Mouse (Mus musculus) ES-E14 (cell line): ENCODE data around the gene Zc3h4.

Source experiments
- MAFK ChIP-seq: IDR thresholded peaks from 2 replicates; pipeline ENCODE4 v1.6.1; 2014; ENCODE audit warnings: mild to moderate bottlenecking, low read depth, low read length, inconsistent platforms; ENCODE audit not compliant: insufficient read depth
- ZNF384 ChIP-seq: IDR thresholded peaks from 2 replicates; pipeline ENCODE4 v1.6.1; 2012; ENCODE audit warnings: low read depth, low read length, inconsistent platforms

GRCm38 (mm10) chr7:16415426-16415825, 14.7 kb downstream of the Zc3h4 start:
- TF ChIP-seq ZNF384 (no peak), MAFK (peak; percentile 56; the same call in 1 of the 2 replicates)
